In genomic region chr7:30532931-30533330, GRCm38 (mm10) we compare ENCODE assay signal across 8 mouse cellular contexts. TPM values are rescaled to one million over a fixed set of nuclear protein-coding genes. Genes with fewer than 3 reads are reported as not detected.
DNase-seq lines count a peak whose midpoint lies in the region; ATAC-seq and TF ChIP-seq lines count a peak whose summit lies in the region.

No protein-coding gene starts in this region.

- no peak for ATAC-seq in intestine, embryonic 14.5 days (replicated peaks; ENCODE audit: low FRiP score, low TSS enrichment, low read depth)
- no peak for ATAC-seq in intestine, postnatal 0 days
- ATAC-seq in limb, embryonic 13.5 days (ENCODE audit: low FRiP score, low read depth): no peak
- no peak for ATAC-seq in erythroid progenitor cell, adult 5-6 weeks (replicated peaks; ENCODE audit: low FRiP score, poor library complexity, severe bottlenecking)

- no peak for TF ChIP-seq CTCF in intestine, postnatal 0 days (IDR thresholded peaks at IDR 0.05; ENCODE audit: low read depth)

- peak overlapping the region; percentile 0; the same call in 1 of the 2 replicates for H3K4me2 ChIP-seq in intestine, embryonic 14.5 days (ENCODE audit: low read length)
- H3K4me2 ChIP-seq in intestine, postnatal 0 days (replicated peaks; ENCODE audit: low read depth): no peak overlapping the region
- peak overlapping the region; percentile 88; the same call in 1 of the 2 replicates for H3K4me2 ChIP-seq in limb, embryonic 13.5 days (replicated peaks)

- peaks cover 45% of the 10 kb centered on the region for H3K36me3 ChIP-seq in intestine, embryonic 14.5 days (ENCODE audit: control insufficient read depth, insufficient read depth, low read length)
- H3K36me3 ChIP-seq in intestine, postnatal 0 days (ENCODE audit: control insufficient read depth, insufficient read depth): peaks cover 25% of the 10 kb centered on the region
- peaks cover 52% of the 10 kb centered on the region for H3K36me3 ChIP-seq in limb, embryonic 13.5 days

- H3K4me1 ChIP-seq in intestine, embryonic 14.5 days (replicated peaks; ENCODE audit: control insufficient read depth, insufficient read depth, low read length): peaks cover 22% of the 10 kb centered on the region
- peaks cover 3% of the 10 kb centered on the region; the same call in 1 of the 2 replicates for H3K4me1 ChIP-seq in intestine, postnatal 0 days (replicated peaks; ENCODE audit: control insufficient read depth, insufficient read depth, low read length)
- peaks cover 21% of the 10 kb centered on the region for H3K4me1 ChIP-seq in limb, embryonic 13.5 days

- H3K4me3 ChIP-seq in intestine, embryonic 14.5 days (ENCODE audit: low read depth, low read length): no peak overlapping the region
- no peak overlapping the region for H3K4me3 ChIP-seq in intestine, postnatal 0 days (ENCODE audit: low read depth, low read length)
- H3K4me3 ChIP-seq in limb, embryonic 13.5 days: peak overlapping the region; percentile 2; the same call in 1 of the 2 replicates

- no peaks in the 10 kb centered on the region for H3K27me3 ChIP-seq in intestine, embryonic 14.5 days (replicated peaks; ENCODE audit: control insufficient read depth, insufficient read depth, low read length)
- no peaks in the 10 kb centered on the region for H3K27me3 ChIP-seq in intestine, postnatal 0 days (replicated peaks; ENCODE audit: control insufficient read depth, insufficient read depth, low read length)
- H3K27me3 ChIP-seq in limb, embryonic 13.5 days: no peaks in the 10 kb centered on the region

- H3K9ac ChIP-seq in intestine, embryonic 14.5 days (ENCODE audit: low read length): no peak overlapping the region
- H3K9ac ChIP-seq in intestine, postnatal 0 days (ENCODE audit: low read depth, low read length): no peak overlapping the region
- H3K9ac ChIP-seq in limb, embryonic 13.5 days: peak overlapping the region; percentile 75; the same call in 1 of the 2 replicates

- no peak for DNase-seq in intestine, embryonic 14.5 days (ENCODE audit: low spot score)
- peak; percentile 62 for DNase-seq in embryo, embryonic 10.5 days (ENCODE audit: low spot score)
- DNase-seq in heart, postnatal 4 days: peak; percentile 70
- DNase-seq in thymus, adult 18-20 months: no peak
- DNase-seq in cerebellum, adult 18-20 months: no peak

- H3K9me3 ChIP-seq in intestine, embryonic 14.5 days (ENCODE audit: control insufficient read depth, low read length): no peaks in the 10 kb centered on the region
- H3K9me3 ChIP-seq in intestine, postnatal 0 days (ENCODE audit: control insufficient read depth): no peaks in the 10 kb centered on the region
- no peaks in the 10 kb centered on the region for H3K9me3 ChIP-seq in limb, embryonic 13.5 days

- WGBS in intestine, embryonic 14.5 days: 34% methylated on average over 8 of the region's 8 CpGs
- WGBS in intestine, postnatal 0 days: 48% methylated on average over 8 of the region's 8 CpGs
- 42% methylated on average over 8 of the region's 8 CpGs for whole genome bisulfite sequencing in limb, embryonic 13.5 days

- no peak overlapping the region for H3K27ac ChIP-seq in intestine, embryonic 14.5 days (ENCODE audit: low read depth)
- H3K27ac ChIP-seq in intestine, postnatal 0 days (ENCODE audit: low read depth, low read length): no peak overlapping the region
- H3K27ac ChIP-seq in limb, embryonic 13.5 days: no peak overlapping the region

RNA-seq across cellular contexts. Expression of gene Arhgap33, which starts 1.9 kb away (rescaled TPM):
- 10.7 and 11.9 TPM in 2 replicates for polyA plus RNA-seq in intestine, embryonic 14.5 days (2014; fragmentation: Nextera tagmentation; extraction: Ambion mirVana)
- 2.6 and 2.8 TPM in 2 replicates for polyA plus RNA-seq in intestine, postnatal 0 days (2015; fragmentation: Nextera tagmentation; extraction: Ambion mirVana)
- total RNA-seq in heart, postnatal 4 days (2021): 10 to 100 TPM in 1 of 2 experiments, 1 to 10 TPM in 1; 7.3 to 12.8 TPM
- polyA plus RNA-seq in limb, embryonic 13.5 days (2015; fragmentation: Nextera tagmentation; extraction: Ambion mirVana): 11.4 and 11.6 TPM in 2 replicates
- 73.5 and 85.9 TPM in 2 replicates for total RNA-seq in erythroid progenitor cell, adult 5-6 weeks (2015; ENCODE audit: low replicate concordance)
- total RNA-seq in erythroid progenitor cell, adult 5-6 weeks (2017; ENCODE audit: low replicate concordance): 43.0 and 77.7 TPM in 2 replicates

RNA-seq across cellular contexts. Expression of gene Hspb6, which starts 19.0 kb away (rescaled TPM):
- polyA plus RNA-seq in intestine, embryonic 14.5 days (2014; fragmentation: Nextera tagmentation; extraction: Ambion mirVana): 45.0 and 48.5 TPM in 2 replicates
- 50.6 and 55.7 TPM in 2 replicates for polyA plus RNA-seq in intestine, postnatal 0 days (2015; fragmentation: Nextera tagmentation; extraction: Ambion mirVana)
- total RNA-seq in heart, postnatal 4 days (2021): 100 to 1,000 TPM; 279 to 308 TPM
- polyA plus RNA-seq in limb, embryonic 13.5 days (2015; fragmentation: Nextera tagmentation; extraction: Ambion mirVana): 15.4 and 17.5 TPM in 2 replicates
- total RNA-seq in erythroid progenitor cell, adult 5-6 weeks (2015; ENCODE audit: low replicate concordance): 62.7 and 79.2 TPM in 2 replicates
- 19.0 and 21.8 TPM in 2 replicates for total RNA-seq in erythroid progenitor cell, adult 5-6 weeks (2017; ENCODE audit: low replicate concordance)

RNA-seq across cellular contexts. Expression of gene Proser3, which starts 19.2 kb away (rescaled TPM):
- 15.2 and 15.7 TPM in 2 replicates for polyA plus RNA-seq in intestine, embryonic 14.5 days (2014; fragmentation: Nextera tagmentation; extraction: Ambion mirVana)
- 1.9 and 2.0 TPM in 2 replicates for polyA plus RNA-seq in intestine, postnatal 0 days (2015; fragmentation: Nextera tagmentation; extraction: Ambion mirVana)
- total RNA-seq in heart, postnatal 4 days (2021): 1 to 10 TPM; 5.2 to 7.8 TPM
- polyA plus RNA-seq in limb, embryonic 13.5 days (2015; fragmentation: Nextera tagmentation; extraction: Ambion mirVana): 13.9 TPM in 2 replicates
- total RNA-seq in erythroid progenitor cell, adult 5-6 weeks (2015; ENCODE audit: low replicate concordance): 16.8 and 24.5 TPM in 2 replicates
- 10.9 and 18.1 TPM in 2 replicates for total RNA-seq in erythroid progenitor cell, adult 5-6 weeks (2017; ENCODE audit: low replicate concordance)

RNA-seq across cellular contexts. Expression of gene Lin37, which starts 26.7 kb away (rescaled TPM):
- polyA plus RNA-seq in intestine, embryonic 14.5 days (2014; fragmentation: Nextera tagmentation; extraction: Ambion mirVana): 36.9 and 38.5 TPM in 2 replicates
- 31.4 and 33.9 TPM in 2 replicates for polyA plus RNA-seq in intestine, postnatal 0 days (2015; fragmentation: Nextera tagmentation; extraction: Ambion mirVana)
- 10 to 100 TPM; 14.8 to 17.1 TPM for total RNA-seq in heart, postnatal 4 days (2021)
- polyA plus RNA-seq in limb, embryonic 13.5 days (2015; fragmentation: Nextera tagmentation; extraction: Ambion mirVana): 44.2 and 48.3 TPM in 2 replicates
- total RNA-seq in erythroid progenitor cell, adult 5-6 weeks (2015; ENCODE audit: low replicate concordance): 31.4 and 56.2 TPM in 2 replicates
- total RNA-seq in erythroid progenitor cell, adult 5-6 weeks (2017; ENCODE audit: low replicate concordance): 12.5 and 22.3 TPM in 2 replicates

RNA-seq across cellular contexts. Expression of gene U2af1l4, which starts 30.2 kb away (rescaled TPM):
- polyA plus RNA-seq in intestine, embryonic 14.5 days (2014; fragmentation: Nextera tagmentation; extraction: Ambion mirVana): 92.3 and 94.5 TPM in 2 replicates
- polyA plus RNA-seq in intestine, postnatal 0 days (2015; fragmentation: Nextera tagmentation; extraction: Ambion mirVana): 65.9 and 68.6 TPM in 2 replicates
- total RNA-seq in heart, postnatal 4 days (2021): 10 to 100 TPM; 70.5 to 72.7 TPM
- polyA plus RNA-seq in limb, embryonic 13.5 days (2015; fragmentation: Nextera tagmentation; extraction: Ambion mirVana): 81.3 and 91.1 TPM in 2 replicates
- total RNA-seq in erythroid progenitor cell, adult 5-6 weeks (2015; ENCODE audit: low replicate concordance): 8.4 and 43.6 TPM in 2 replicates
- total RNA-seq in erythroid progenitor cell, adult 5-6 weeks (2017; ENCODE audit: low replicate concordance): 40.8 and 59.9 TPM in 2 replicates

Comparison
In these comparisons a context has a peak if more than half of its experiments do, and no peak if none do; other contexts are left out.
1. DNase-seq: peak in embryo, embryonic 10.5 days (single experiment) and heart, postnatal 4 days (single experiment); none in intestine, embryonic 14.5 days (single experiment), thymus, adult 18-20 months (0 of 2) and cerebellum, adult 18-20 months (0 of 2).